Mouse (Mus musculus) neural tube, embryonic 11.5 days (tissue): ENCODE data around the gene Max. TPM values are rescaled to one million over a fixed set of nuclear protein-coding genes. Genes with fewer than 3 reads are reported as not detected.

Source experiments
- ATAC-seq: fragments of 200-750 bp; cut with Nextera tagmentation; 2 replicates; pipeline ENCODE4 v1.8.0; 2017; ENCODE audit warnings: moderate number of reproducible peaks, mild to moderate bottlenecking, moderate TSS enrichment, moderate library complexity; ENCODE audit not compliant: insufficient read depth, low FRiP score, low TSS enrichment
- DNase-seq: peaks from one replicate; pipeline ENCODE4 v3.0.0-alpha.2; 2015; ENCODE audit warnings: low spot score
- H3K27ac ChIP-seq: fragments of 300-500 bp; sonication (generic); 2 replicates; pipeline ENCODE4 v1.5.1; 2014; ENCODE audit warnings: low read depth, mild to moderate bottlenecking, low read length
- H3K27me3 ChIP-seq: fragments of 300-500 bp; sonication (generic); 2 replicates; pipeline ENCODE4 v1.6.1; 2014; ENCODE audit warnings: mild to moderate bottlenecking, low read length, mixed read lengths; ENCODE audit not compliant: control insufficient read depth, insufficient read depth
- H3K36me3 ChIP-seq: fragments of 300-500 bp; sonication (generic); 2 replicates; pipeline ENCODE4 v1.6.1; 2014; ENCODE audit warnings: mild to moderate bottlenecking, low read length, moderate library complexity, mixed read lengths; ENCODE audit not compliant: control insufficient read depth, insufficient read depth
- H3K4me1 ChIP-seq: fragments of 300-500 bp; sonication (generic); 2 replicates; pipeline ENCODE4 v1.6.1; 2014; ENCODE audit warnings: low read length, mixed read lengths; ENCODE audit not compliant: control insufficient read depth, insufficient read depth
- H3K4me2 ChIP-seq: fragments of 300-500 bp; sonication (generic); 2 replicates; pipeline ENCODE4 v1.6.1; 2014; ENCODE audit warnings: low read depth, mild to moderate bottlenecking, moderate library complexity
- H3K4me3 ChIP-seq: fragments of 300-500 bp; sonication (generic); 2 replicates; pipeline ENCODE4 v1.5.1; 2014; ENCODE audit warnings: low read depth, low read length
- H3K9ac ChIP-seq: fragments of 300-500 bp; sonication (generic); 2 replicates; pipeline ENCODE4 v1.6.1; 2014; ENCODE audit warnings: mild to moderate bottlenecking, low read length
- H3K9me3 ChIP-seq: fragments of 300-500 bp; sonication (generic); 2 replicates; pipeline ENCODE4 v1.6.1; 2016; ENCODE audit warnings: low read length; ENCODE audit not compliant: control insufficient read depth
- WGBS: fragments of 180-500 bp; shearing (Covaris S2); extraction: QIAGEN DNeasy Blood & Tissue Kit; methylation state at CpG from one replicate; pipeline ENCODE4 v1.1.7; 2014; 5-methylcytosine and 5-hydroxymethylcytosine counted together
- polyA plus RNA-seq: library from polyadenylated mRNA; unstranded; fragments of >200 nt; fragmentation: Nextera tagmentation; extraction: Ambion mirVana; gene quantifications from 2 replicates; pipeline ENCODE4 v1.2.1, GENCODE M21; 2014

Max gene
- polyA plus RNA-seq, 1 experiment from 2014 or later, result 20.6 TPM

DNA sequence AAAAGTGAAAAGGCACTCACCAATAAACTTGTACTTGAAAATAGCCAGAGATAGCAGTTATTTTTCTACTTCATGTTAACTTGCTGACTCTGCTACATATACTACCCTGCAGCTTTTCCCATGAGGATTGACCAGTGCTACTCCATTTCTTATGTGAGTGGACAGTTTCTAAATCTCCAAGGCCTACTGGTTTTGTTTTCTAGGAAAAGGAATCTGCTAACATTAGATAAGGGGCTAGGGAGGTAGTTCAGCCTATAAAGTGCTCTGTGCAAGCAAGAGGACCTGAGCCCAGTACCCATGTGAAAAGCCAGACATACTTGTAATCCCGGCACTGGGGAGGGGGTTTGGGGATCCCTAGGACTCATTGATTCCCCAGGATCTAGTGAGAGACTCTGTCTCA is 55.7 kb downstream of the Max start:
- Histone ChIP-seq H3K9me3 (no peaks in the 10 kb centered on the region), H3K4me2 (no peak overlapping the region), H3K36me3 (no peaks in the 10 kb centered on the region), H3K9ac (no peak overlapping the region), H3K4me1 (no peaks in the 10 kb centered on the region), H3K27ac (no peak overlapping the region), H3K27me3 (no peaks in the 10 kb centered on the region), H3K4me3 (no peak overlapping the region)
- WGBS, result 83% methylated on average over 1 of the region's 1 CpGs
- DNase-seq (no peak), ATAC-seq (no peak)

DNA sequence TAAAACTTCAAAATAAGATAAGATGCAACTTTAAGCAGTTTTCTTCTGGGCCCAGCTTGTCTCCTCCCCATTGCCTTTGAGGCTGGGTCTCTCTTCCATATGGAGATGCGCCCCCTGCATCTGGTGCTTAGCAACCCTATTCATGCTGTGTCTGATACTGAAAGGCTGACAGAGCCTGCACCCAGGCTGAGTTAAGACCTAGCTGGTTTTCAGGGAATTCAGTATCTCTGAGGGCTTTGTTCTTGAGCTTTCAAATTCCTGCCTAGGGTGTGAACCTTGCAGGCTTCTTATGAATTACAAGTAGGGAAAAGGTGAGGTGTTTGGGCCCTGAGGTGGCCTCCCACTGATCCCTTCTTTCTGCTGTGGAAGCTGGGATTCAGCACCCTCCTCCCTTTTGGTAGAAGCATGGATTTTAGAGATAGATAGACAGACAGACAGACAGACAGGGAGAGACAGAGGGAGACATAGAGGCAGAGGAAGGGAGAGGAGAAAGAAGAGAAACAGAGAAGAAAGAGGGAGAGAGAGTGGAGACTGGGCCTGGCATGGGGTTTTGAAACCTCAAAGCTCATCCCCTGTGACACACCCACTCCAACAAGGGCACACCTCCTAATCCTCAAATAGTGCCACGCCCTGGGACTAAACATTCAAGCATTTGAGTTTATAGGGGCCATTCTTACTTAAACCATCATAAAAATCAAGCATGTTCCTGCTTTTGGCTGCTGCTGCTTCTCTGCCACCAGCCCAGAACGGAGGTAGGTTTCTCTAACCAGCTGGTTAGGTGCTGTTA is 60.3 kb downstream of the Max start:
- H3K9ac ChIP-seq, result no peak overlapping the region

DNA sequence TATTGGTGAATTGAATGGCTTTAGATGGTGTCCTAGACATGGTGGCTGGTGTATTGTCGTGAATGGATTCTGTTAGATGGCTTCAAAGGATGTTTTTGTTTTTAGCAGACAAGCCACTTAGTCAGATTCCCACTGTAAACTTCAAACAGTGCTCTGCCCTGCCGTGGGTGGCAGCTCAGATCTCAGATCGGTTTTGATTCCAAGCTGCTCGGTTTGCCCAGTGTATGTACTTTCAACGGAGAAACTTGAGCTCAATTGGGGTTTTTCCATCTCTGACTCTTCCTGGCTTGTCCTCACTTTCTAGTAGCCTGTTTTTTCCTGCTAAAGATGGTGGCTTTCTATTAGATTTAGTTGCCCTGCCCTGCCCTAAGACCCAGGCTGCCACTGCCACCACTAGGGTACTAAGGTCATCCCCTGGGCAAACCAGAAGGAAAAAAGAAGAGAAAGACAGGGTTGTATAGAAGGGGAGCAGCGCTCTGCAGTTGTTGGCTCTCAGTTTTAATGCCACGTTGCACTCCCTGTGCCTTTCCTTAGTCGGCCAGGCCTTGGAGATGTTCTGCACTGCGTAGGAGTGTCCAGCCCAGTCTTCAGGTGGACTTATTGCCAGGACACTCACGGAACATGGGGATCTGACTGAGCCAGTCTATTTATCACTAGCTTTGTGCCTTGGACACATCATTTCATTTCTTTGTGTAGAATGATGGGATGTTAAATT is 62.6 kb downstream of the Max start:
- Histone ChIP-seq H3K27ac (no peak overlapping the region), H3K4me3 (no peak overlapping the region), H3K36me3 (no peaks in the 10 kb centered on the region), H3K4me1 (no peaks in the 10 kb centered on the region), H3K4me2 (no peak overlapping the region), H3K27me3 (no peaks in the 10 kb centered on the region), H3K9ac (no peak overlapping the region), H3K9me3 (no peaks in the 10 kb centered on the region)
- 91% methylated on average over 10 of the region's 10 CpGs for WGBS
- ATAC-seq, result no peak
- no peak for DNase-seq

More for the DNA sequence above, 60.3 kb downstream of the Max start:
- H3K4me2 ChIP-seq, result no peak overlapping the region
- DNase-seq, result no peak
- no peaks in the 10 kb centered on the region for H3K36me3 ChIP-seq
- H3K9me3 ChIP-seq, result no peaks in the 10 kb centered on the region
- 71% methylated on average over 3 of the region's 3 CpGs for WGBS
- ATAC-seq, result no peak
- no peak overlapping the region for H3K4me3 ChIP-seq
- H3K4me1 ChIP-seq, result no peaks in the 10 kb centered on the region
- no peak overlapping the region for H3K27ac ChIP-seq
- no peaks in the 10 kb centered on the region for H3K27me3 ChIP-seq

DNA sequence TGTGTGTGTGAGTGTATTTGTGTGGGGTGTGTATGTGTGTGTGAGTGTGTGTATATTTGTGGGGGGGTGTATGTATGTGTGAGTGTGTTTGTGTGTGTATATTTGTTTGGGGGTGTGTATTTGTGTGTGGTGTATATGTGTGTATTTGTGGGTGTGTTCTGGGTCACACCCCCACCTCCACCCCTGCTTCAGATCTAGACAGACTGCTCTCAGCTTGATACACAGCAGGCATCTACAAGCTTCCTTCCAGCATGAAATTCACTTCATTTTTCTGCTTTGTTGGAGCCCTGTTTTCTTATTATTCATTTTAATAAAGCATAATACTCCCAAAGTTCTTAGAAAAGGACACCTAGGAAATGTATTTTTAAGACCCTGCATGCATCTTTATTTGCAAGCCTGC is 63.9 kb downstream of the Max start:
- ATAC-seq, result no peak
- DNase-seq, result no peak
- Histone ChIP-seq H3K4me2 (no peak overlapping the region), H3K36me3 (no peaks in the 10 kb centered on the region), H3K9me3 (no peaks in the 10 kb centered on the region), H3K27me3 (no peaks in the 10 kb centered on the region), H3K9ac (no peak overlapping the region), H3K4me3 (no peak overlapping the region), H3K27ac (no peak overlapping the region), H3K4me1 (no peaks in the 10 kb centered on the region)

DNA sequence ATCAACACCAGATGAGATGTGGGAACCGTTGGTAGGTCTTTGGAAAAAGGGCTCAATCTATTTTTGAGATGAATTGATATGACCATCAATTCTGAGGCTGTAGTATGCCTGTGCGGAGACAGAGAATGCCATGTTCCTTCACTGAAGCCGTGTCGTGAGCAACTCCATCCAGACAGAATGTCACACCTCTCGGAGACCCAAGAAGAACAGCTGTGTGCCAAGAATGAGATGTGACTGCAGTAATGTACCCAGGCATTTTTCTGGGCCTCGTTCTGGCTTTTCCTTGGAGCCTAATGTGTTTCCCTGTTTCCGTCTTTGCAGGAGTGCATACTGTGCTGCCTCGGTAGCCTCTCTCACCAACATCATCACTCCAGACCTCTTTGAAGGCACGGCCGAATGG is 65.0 kb downstream of the Max start:
- no peak overlapping the region for H3K4me3 ChIP-seq
- H3K27ac ChIP-seq, result no peak overlapping the region
- 91% methylated on average over 10 of the region's 10 CpGs for WGBS
- H3K9me3 ChIP-seq, result no peaks in the 10 kb centered on the region
- ATAC-seq (no peak), DNase-seq (no peak)
- H3K9ac ChIP-seq, result no peak overlapping the region
- no peaks in the 10 kb centered on the region for H3K27me3 ChIP-seq
- no peaks in the 10 kb centered on the region for H3K36me3 ChIP-seq
- H3K4me2 ChIP-seq, result no peak overlapping the region
- H3K4me1 ChIP-seq, result no peaks in the 10 kb centered on the region

DNA sequence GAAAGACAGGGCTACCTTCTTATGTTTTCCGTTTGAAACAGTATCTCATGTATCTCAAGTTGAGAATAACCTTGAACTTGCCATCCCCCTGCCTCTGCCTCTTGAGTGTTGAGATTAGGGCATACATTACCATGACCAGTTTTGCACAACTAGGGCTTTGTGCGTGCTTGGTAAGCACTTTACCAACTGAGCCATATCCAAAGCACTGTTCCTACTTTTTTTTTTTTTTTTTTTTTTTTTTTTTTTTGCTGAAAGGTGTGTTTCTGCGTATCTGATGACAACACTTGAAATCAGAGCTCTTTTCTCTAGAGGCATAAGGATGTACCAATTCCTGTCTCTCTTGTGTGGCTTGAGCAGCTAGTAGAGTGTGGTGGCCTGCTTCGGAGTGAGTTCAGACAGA is 65.4 kb downstream of the Max start:
- WGBS, result 93% methylated on average over 4 of the region's 4 CpGs
- H3K4me2 ChIP-seq, result no peak overlapping the region
- no peaks in the 10 kb centered on the region for H3K27me3 ChIP-seq
- H3K4me3 ChIP-seq, result no peak overlapping the region
- H3K4me1 ChIP-seq, result no peaks in the 10 kb centered on the region
- no peak overlapping the region for H3K27ac ChIP-seq
- DNase-seq, result no peak
- H3K9ac ChIP-seq, result no peak overlapping the region
- ATAC-seq, result no peak
- H3K9me3 ChIP-seq, result no peaks in the 10 kb centered on the region
- H3K36me3 ChIP-seq, result no peaks in the 10 kb centered on the region

GRCm38 (mm10) chr12:76895777-76896176 is 66.2 kb downstream of the Max start:
- 62% methylated on average over 7 of the region's 7 CpGs for WGBS
- Histone ChIP-seq H3K4me2 (no peak overlapping the region), H3K4me1 (no peaks in the 10 kb centered on the region), H3K27me3 (no peaks in the 10 kb centered on the region), H3K4me3 (no peak overlapping the region), H3K36me3 (no peaks in the 10 kb centered on the region), H3K27ac (no peak overlapping the region), H3K9ac (no peak overlapping the region), H3K9me3 (no peaks in the 10 kb centered on the region)
- DNase-seq (no peak), ATAC-seq (no peak)

DNA sequence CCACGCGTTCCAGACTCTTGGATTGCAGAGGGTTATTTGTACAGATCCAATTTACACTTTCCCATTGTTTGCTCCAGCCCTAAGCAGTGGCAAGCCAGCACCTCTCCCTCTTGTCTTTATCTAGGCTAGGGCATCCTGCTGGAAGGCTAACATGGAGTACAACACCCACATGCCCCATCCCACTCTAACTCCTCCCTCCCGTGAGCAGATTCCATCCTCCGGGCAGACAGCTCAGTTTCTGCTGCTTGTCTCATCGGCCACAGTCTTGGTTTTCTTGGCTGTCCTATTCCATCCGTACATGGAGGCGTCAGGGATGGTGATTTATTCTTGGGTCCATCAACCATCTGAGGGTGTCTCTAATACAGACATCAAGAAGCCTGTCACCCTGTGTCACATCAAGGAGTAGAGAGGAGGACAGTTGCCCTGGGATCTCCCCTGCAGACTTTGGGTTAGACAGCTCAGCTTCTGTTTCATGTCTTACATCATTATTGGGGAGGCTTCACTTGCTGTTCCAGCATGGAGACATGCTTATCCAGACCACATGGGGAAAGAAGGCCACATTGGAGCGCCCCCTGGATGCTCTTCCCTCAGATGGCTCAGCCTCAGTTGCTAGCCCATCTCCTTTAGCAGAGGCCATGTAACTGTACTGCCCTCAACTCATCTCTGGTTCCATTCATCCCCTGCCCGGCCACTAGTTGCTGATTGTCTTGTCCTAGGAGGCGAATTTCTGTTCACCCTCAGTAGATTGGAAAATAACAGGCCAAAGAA is 67.0 kb downstream of the Max start:
- H3K27ac ChIP-seq, result no peak overlapping the region

More for the DNA sequence above, 67.0 kb downstream of the Max start:
- no peak overlapping the region for H3K4me2 ChIP-seq
- no peaks in the 10 kb centered on the region for H3K9me3 ChIP-seq
- H3K4me1 ChIP-seq, result no peaks in the 10 kb centered on the region
- H3K27me3 ChIP-seq, result no peaks in the 10 kb centered on the region
- 85% methylated on average over 10 of the region's 10 CpGs for WGBS
- DNase-seq, result no peak
- no peak overlapping the region for H3K9ac ChIP-seq
- no peak overlapping the region for H3K4me3 ChIP-seq
- no peaks in the 10 kb centered on the region for H3K36me3 ChIP-seq
- ATAC-seq, result no peak
